ENCODE assay signal across 12 mouse cellular contexts in genomic region chr7:73208479-73208816, GRCm38 (mm10).
DNase-seq lines count a peak whose midpoint lies in the region; ATAC-seq lines count a peak whose summit lies in the region.
"Had no signal": no experiment of that assay in that cellular context is flagged by ENCODE, and none has a peak within 500 bp of the region (broad histone marks: within the 10 kb centered on the region; RNA-seq: fewer than 3 reads in every experiment).

No protein-coding gene starts in this region.

- 0 out of 2 replicates have a peak overlapping the region, but pooled peaks have one; percentile 6 for H3K27ac ChIP-seq in intestine, embryonic 15.5 days
- no peak overlapping the region for H3K27ac ChIP-seq in intestine, embryonic 16.5 days (ENCODE audit: low read length)
- H3K27ac ChIP-seq in embryonic facial prominence, embryonic 11.5 days (replicated peaks; ENCODE audit: low read depth, low read length) = peak overlapping the region; percentile 44; the same call in 1 of the 2 replicates
- peak overlapping the region; percentile 83 for H3K27ac ChIP-seq in hindbrain, embryonic 12.5 days
- H3K27ac ChIP-seq in midbrain, embryonic 16.5 days (ENCODE audit: low read length) = peak overlapping the region; percentile 77

- intact Hi-C loops in heart, postnatal 36 days (cut with DNase I) = no loop called here

- no peak overlapping the region for H3K4me2 ChIP-seq in intestine, embryonic 15.5 days (replicated peaks)
- H3K4me2 ChIP-seq in intestine, embryonic 16.5 days (ENCODE audit: low read depth, low read length) = no peak overlapping the region
- no peak overlapping the region for H3K4me2 ChIP-seq in embryonic facial prominence, embryonic 11.5 days (ENCODE audit: low read depth, low read length)
- H3K4me2 ChIP-seq in hindbrain, embryonic 12.5 days (replicated peaks) = peak overlapping the region; percentile 15; the same call in 1 of the 2 replicates
- H3K4me2 ChIP-seq in midbrain, embryonic 16.5 days (ENCODE audit: low read length) = no peak overlapping the region

- 76% methylated on average over 4 of the region's 4 CpGs for WGBS in intestine, embryonic 15.5 days
- 82% methylated on average over 4 of the region's 4 CpGs for WGBS in intestine, embryonic 16.5 days
- 40% methylated on average over 4 of the region's 4 CpGs for WGBS in embryonic facial prominence, embryonic 11.5 days
- 29% methylated on average over 4 of the region's 4 CpGs for WGBS in hindbrain, embryonic 12.5 days
- 15% methylated on average over 4 of the region's 4 CpGs for WGBS in midbrain, embryonic 16.5 days

- no peaks in the 10 kb centered on the region for H3K36me3 ChIP-seq in intestine, embryonic 15.5 days
- no peaks in the 10 kb centered on the region for H3K36me3 ChIP-seq in intestine, embryonic 16.5 days (ENCODE audit: control insufficient read depth, insufficient read depth, low read length)
- H3K36me3 ChIP-seq in embryonic facial prominence, embryonic 11.5 days (replicated peaks; ENCODE audit: control insufficient read depth, insufficient read depth, low read depth, low read length) = no peaks in the 10 kb centered on the region
- H3K36me3 ChIP-seq in hindbrain, embryonic 12.5 days = no peaks in the 10 kb centered on the region
- H3K36me3 ChIP-seq in midbrain, embryonic 16.5 days (ENCODE audit: control insufficient read depth, insufficient read depth, low read length) = no peaks in the 10 kb centered on the region

- DNase-seq in embryonic facial prominence, embryonic 11.5 days (ENCODE audit: low spot score) = no peak
- DNase-seq in heart, postnatal 36 days = no peak
- no peak for DNase-seq in Muller cell, postnatal 12 days (ENCODE audit: inconsistent ontology term)
- no peak for DNase-seq in layer of hippocampus, adult 9-11 months
- DNase-seq: adrenal gland, adult 2 months; cerebellum, adult 11 months; heart, adult 18-20 months had no signal

- H3K4me1 ChIP-seq in intestine, embryonic 15.5 days (replicated peaks) = 0 out of 2 replicates have a peak, but pooled peaks cover 4% of the 10 kb centered on the region
- peaks cover 10% of the 10 kb centered on the region for H3K4me1 ChIP-seq in intestine, embryonic 16.5 days (ENCODE audit: control insufficient read depth, insufficient read depth, low read length)
- H3K4me1 ChIP-seq in embryonic facial prominence, embryonic 11.5 days (ENCODE audit: control insufficient read depth, insufficient read depth, low read length) = no peaks in the 10 kb centered on the region
- peaks cover 38% of the 10 kb centered on the region for H3K4me1 ChIP-seq in hindbrain, embryonic 12.5 days
- peaks cover 31% of the 10 kb centered on the region for H3K4me1 ChIP-seq in midbrain, embryonic 16.5 days (ENCODE audit: control insufficient read depth, insufficient read depth, low read length)

- no peak overlapping the region for H3K9ac ChIP-seq in intestine, embryonic 15.5 days
- H3K9ac ChIP-seq in intestine, embryonic 16.5 days (ENCODE audit: low read depth, low read length) = no peak overlapping the region
- no peak overlapping the region for H3K9ac ChIP-seq in embryonic facial prominence, embryonic 11.5 days (replicated peaks; ENCODE audit: low read length)
- no peak overlapping the region for H3K9ac ChIP-seq in hindbrain, embryonic 12.5 days
- peak overlapping the region; percentile 38; the same call in 1 of the 2 replicates for H3K9ac ChIP-seq in midbrain, embryonic 16.5 days (ENCODE audit: low read depth, low read length)

- no peak overlapping the region for H3K4me3 ChIP-seq in intestine, embryonic 15.5 days (replicated peaks)
- H3K4me3 ChIP-seq in intestine, embryonic 16.5 days (ENCODE audit: low read length) = no peak overlapping the region
- no peak overlapping the region for H3K4me3 ChIP-seq in embryonic facial prominence, embryonic 11.5 days (ENCODE audit: low read depth, low read length)
- no peak overlapping the region for H3K4me3 ChIP-seq in hindbrain, embryonic 12.5 days
- H3K4me3 ChIP-seq in midbrain, embryonic 16.5 days (ENCODE audit: low read depth, low read length) = no peak overlapping the region

- no peaks in the 10 kb centered on the region for H3K9me3 ChIP-seq in intestine, embryonic 15.5 days
- H3K9me3 ChIP-seq in intestine, embryonic 16.5 days (ENCODE audit: control insufficient read depth, low read length) = 0 out of 2 replicates have a peak, but pooled peaks cover 3% of the 10 kb centered on the region
- H3K9me3 ChIP-seq in embryonic facial prominence, embryonic 11.5 days (replicated peaks; ENCODE audit: control insufficient read depth, low read length) = no peaks in the 10 kb centered on the region
- H3K9me3 ChIP-seq in hindbrain, embryonic 12.5 days (replicated peaks) = peaks cover 8% of the 10 kb centered on the region
- peaks cover 6% of the 10 kb centered on the region; the same call in 1 of the 2 replicates for H3K9me3 ChIP-seq in midbrain, embryonic 16.5 days (replicated peaks; ENCODE audit: control insufficient read depth, low read length, poor library complexity, severe bottlenecking)

- H3K27me3 ChIP-seq in intestine, embryonic 15.5 days (replicated peaks) = no peaks in the 10 kb centered on the region
- no peaks in the 10 kb centered on the region for H3K27me3 ChIP-seq in intestine, embryonic 16.5 days (replicated peaks; ENCODE audit: control insufficient read depth, insufficient read depth, low read length)
- no peaks in the 10 kb centered on the region for H3K27me3 ChIP-seq in embryonic facial prominence, embryonic 11.5 days (ENCODE audit: control insufficient read depth, insufficient read depth, low read length)
- no peaks in the 10 kb centered on the region for H3K27me3 ChIP-seq in hindbrain, embryonic 12.5 days
- no peaks in the 10 kb centered on the region for H3K27me3 ChIP-seq in midbrain, embryonic 16.5 days (ENCODE audit: control insufficient read depth, insufficient read depth, low read depth, low read length)

- no peak for ATAC-seq in intestine, embryonic 15.5 days
- ATAC-seq in intestine, embryonic 16.5 days = no peak
- no peak for ATAC-seq in embryonic facial prominence, embryonic 11.5 days (replicated peaks; ENCODE audit: insufficient number of reproducible peaks, low FRiP score, low TSS enrichment, low read depth)
- ATAC-seq in hindbrain, embryonic 12.5 days (ENCODE audit: low FRiP score) = 0 out of 2 replicates have a peak, but pooled peaks have one; percentile 11
- no peak for ATAC-seq in midbrain, embryonic 16.5 days
- ATAC-seq: inflammation-experienced regulatory T-cells, adult 6 months had no signal
